Mouse (Mus musculus): ENCODE data around the gene Cfap61.

DNA sequence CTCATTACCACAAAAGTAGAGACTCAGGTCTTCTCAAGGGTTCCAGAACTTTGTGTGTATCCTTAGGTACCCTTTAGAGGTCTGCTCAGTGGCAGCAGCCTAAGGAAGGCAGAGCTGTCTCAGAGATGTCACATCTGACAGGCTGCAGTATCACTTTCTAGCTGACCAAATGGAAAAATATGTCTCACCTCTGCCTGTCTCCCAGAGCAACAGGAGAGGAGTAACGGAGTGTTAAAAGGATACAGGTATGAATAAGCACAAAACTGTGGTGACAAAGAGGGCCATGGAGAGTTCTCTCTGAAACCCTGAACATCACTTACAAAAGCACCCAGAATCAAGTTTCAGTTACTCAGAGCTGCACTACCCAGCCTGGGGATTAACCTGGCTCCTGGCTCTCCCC, 319.8 kb downstream of the Cfap61 start:
- TF ChIP-seq GATA1 (IDR thresholded peaks at IDR 0.05; ENCODE audit: borderline replicate concordance, low read length) (no peak), FLI1 (IDR thresholded peaks at IDR 0.05; ENCODE audit: low read length) (no peak)
